Mouse (Mus musculus) cortical plate, adult 2 months (tissue): Measurements from ENCODE around the gene Cdh5.

Experiments
- CTCF ChIP-seq: fragments of 200-500 bp; IDR thresholded peaks from 2 replicates; pipeline ENCODE4 v1.5.1; 2011; ENCODE audit warnings: mild to moderate bottlenecking, control low read depth, low read length; ENCODE audit not compliant: insufficient read depth; ENCODE audit errors: extremely low read depth
- POLR2A ChIP-seq: fragments of 200-500 bp; IDR thresholded peaks from 2 replicates; pipeline ENCODE4 v1.6.1; 2011; ENCODE audit warnings: mild to moderate bottlenecking, low read length, control low read depth; ENCODE audit not compliant: insufficient read depth; ENCODE audit errors: extremely low read depth

DNA sequence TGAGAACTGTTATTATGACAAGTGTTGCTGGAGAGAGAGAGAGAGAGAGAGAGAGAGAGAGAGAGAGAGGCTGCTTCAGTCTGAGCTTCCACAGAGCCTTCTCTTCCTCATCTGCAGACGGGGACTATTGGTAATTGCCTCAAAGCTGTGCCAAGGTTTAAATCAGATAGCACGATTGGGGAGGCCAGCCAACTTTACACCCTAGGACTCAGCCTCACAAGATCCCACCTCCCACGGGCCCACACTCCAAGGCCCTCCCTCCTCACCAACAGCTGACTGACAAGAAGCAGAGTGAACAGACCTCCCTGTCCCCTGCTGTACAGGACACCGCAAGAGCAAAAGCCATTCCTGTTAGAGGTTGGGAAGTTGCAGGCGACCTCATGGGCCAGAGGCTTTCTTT is 6.6 kb downstream of the Cdh5 start:
- TF ChIP-seq POLR2A = no peak
- TF ChIP-seq CTCF = no peak
